Mouse (Mus musculus) megakaryocyte, embryonic 14.5 days (primary cell): ENCODE measurements at regions not wholly inside any gene's neighbourhood (a gene's known extent, or its start where the extent isn't known, plus 50 kb on each side); places are given as distances from the start of the nearest gene placed in this dataset.

Experiments
- FLI1 ChIP-seq: IDR thresholded peaks from 2 replicates; pipeline ENCODE4 v1.6.1; 2012; ENCODE audit warnings: low read length, inconsistent platforms, mixed read lengths
- GATA1 ChIP-seq: IDR thresholded peaks from 3 replicates; pipeline ENCODE4 v1.6.1; 2012; ENCODE audit warnings: mixed read lengths, low read length, inconsistent platforms, borderline replicate concordance

DNA sequence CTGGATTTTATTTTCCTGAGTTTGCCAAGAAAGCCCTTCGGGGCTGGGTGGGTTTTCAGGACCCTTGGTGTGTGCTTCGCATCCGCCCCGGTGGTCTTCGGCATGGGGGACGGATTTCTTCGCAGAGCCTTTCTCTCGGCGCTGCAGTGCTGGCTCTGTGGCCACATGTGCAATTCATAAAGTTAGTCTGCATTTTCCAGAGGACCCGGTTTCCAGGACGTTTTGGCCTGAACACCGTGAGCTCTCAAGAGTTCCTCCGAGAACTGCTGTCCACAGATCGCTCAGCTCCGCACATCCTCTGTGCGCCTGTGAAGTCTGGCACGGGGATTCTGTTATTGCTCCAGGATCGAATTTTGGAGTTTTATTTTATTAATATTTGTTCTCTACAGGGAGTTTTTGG is 63.2 kb upstream of the Cxcl14 start:
- TF ChIP-seq GATA1 (no peak), FLI1 (no peak)
